Mouse (Mus musculus): ENCODE data around the gene Gm12394.

- no peak for TF ChIP-seq CTCF (IDR thresholded peaks at IDR 0.05; ENCODE audit: low read depth)
- no peak for TF ChIP-seq EP300 (IDR thresholded peaks at IDR 0.05; ENCODE audit: low read depth)
Measured at GRCm38 (mm10) chr4:42888806-42889205, 32.2 kb upstream of the Gm12394 start.
